Mouse (Mus musculus) left cerebral cortex, postnatal 25 days (tissue): ENCODE measurements around the gene Ptger3. TPM values are rescaled to one million over a fixed set of nuclear protein-coding genes. Genes with fewer than 3 reads are reported as not detected.

ENCODE experiments used
- DNase-seq, 2 experiments: peaks; one replicate each; pipeline ENCODE4 v3.0.0; 2022; ENCODE audit warnings: low spot score in 2 of 2, mixed read lengths in 1 of 2
- intact Hi-C: fragments of 180-260 bp; cut with DNase I; formaldehyde crosslinking; loops from one replicate; pipeline ENCODE4 v1.15.1; 2025
- total RNA-seq, 2 experiments: library from RNA; stranded (reverse); gene quantifications; 2 replicates each; pipeline ENCODE4 v1.2.3; 2021

Ptger3 gene
- total RNA-seq, 2 experiments from 2014 or later, result 4.5 to 4.6 TPM

- intact Hi-C loops, result no loop called here
- DNase-seq, result no peak
Measured at GRCm38 (mm10) chr3:157580299-157580698, 13.6 kb downstream of the Ptger3 start.

- intact Hi-C loops, result no loop called here
- DNase-seq, result no peak
Measured at GRCm38 (mm10) chr3:157581755-157582154, 15.1 kb downstream of the Ptger3 start.

GRCm38 (mm10) chr3:157582626-157583405, 16.1 kb downstream of the Ptger3 start:
- intact Hi-C loops, result no loop called here
- no peak for DNase-seq

DNA sequence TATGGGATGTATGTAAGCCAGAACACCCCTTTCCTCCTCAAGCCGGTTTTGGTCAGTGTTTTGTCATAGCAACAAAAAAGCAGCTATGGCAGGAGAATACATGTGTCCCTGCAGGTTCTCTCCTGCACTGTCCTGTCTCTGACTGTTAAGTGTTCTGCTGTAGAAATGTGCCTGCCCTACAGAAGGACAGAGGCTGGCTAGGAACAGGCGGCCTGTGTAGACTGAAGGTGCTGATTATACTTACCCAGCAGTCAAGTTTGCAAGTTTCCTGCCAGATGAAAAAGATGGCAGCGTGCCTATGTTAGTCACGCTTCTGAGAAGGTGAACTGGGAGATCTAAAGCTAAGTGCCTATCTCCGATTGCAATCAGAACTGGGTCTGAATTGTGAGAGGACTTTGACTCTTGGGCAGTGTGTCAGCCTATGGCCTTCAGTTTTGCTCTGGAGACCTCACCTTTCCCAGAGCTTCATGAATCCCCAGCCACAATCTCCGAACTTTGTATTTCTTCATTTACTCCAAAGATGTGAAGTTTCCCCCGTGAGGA, 31.2 kb downstream of the Ptger3 start:
- intact Hi-C loops, result no loop called here

GRCm38 (mm10) chr3:157604684-157605410, 38.2 kb downstream of the Ptger3 start:
- intact Hi-C loops, result no loop called here
- DNase-seq, result peak in 1 of 2 experiments; percentile 7

More for the DNA sequence above, 31.2 kb downstream of the Ptger3 start:
- DNase-seq, result peak in 1 of 2 experiments; percentile 20

GRCm38 (mm10) chr3:157605411-157605740, 38.7 kb downstream of the Ptger3 start:
- intact Hi-C loops, result no loop called here

DNA sequence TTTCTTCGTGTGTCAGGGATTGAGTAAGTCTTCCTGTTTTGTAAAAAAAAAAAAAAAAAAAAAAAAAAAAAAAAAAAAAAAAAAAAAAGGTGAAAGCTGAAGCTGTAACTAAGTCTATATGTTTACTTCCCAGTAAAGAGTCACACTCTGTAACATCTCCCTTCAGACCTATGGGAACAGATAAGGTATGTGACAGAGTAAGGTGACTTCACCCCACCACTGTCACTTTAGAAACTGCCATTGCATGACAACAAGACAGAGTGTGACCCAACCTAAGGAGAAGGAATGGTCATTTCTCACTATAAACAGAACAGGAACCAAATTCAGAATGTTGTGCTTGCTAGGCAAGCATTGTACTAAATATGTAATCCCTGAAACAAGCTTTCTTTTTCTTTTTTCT, 46.9 kb downstream of the Ptger3 start:
- DNase-seq, result no peak
- intact Hi-C loops, result no loop called here

More at GRCm38 (mm10) chr3:157605411-157605740, 38.7 kb downstream of the Ptger3 start:
- no peak for DNase-seq

DNA sequence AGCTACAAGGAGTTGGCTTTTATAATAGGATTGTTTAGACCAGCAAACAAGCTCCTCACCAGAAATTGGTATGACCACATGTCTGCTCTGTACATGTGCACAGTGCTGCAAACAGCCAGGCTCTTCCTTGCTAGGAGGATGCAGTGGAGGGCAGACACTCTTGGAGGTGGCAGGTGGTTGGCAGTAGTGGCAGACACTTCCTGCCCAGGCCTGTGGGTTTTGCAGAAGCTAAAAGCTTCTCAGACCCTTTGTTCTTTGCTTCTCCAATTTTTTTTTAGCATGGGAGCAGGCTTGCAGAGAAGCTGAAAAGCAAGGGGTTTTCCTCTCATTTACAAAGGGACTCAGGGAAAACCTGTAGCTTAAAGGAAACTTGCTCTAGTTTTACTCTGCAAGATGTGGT, 50.3 kb downstream of the Ptger3 start:
- DNase-seq, result peak in 1 of 2 experiments; percentile 14
- intact Hi-C loops, result no loop called here

DNA sequence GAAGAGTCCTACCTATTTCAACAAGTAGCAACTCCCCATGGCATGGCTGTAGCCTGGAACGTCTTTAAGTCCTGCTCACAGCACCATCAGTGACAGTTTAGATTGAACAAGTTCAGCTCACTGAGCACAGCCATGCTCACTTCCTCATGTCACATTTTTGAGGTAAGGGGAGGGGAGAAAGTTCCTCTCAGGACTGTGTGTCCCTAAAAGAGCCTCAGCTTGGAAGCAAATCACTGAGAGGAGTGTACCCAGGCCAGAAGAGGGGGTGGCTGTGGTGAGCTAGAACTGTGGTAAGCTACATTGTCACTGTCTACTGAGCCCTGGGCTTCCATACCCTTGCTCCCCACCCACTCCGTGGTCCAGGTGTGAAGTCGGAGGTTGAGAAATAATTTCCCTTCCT, 60.7 kb downstream of the Ptger3 start:
- DNase-seq, result no peak
- intact Hi-C loops, result no loop called here

DNA sequence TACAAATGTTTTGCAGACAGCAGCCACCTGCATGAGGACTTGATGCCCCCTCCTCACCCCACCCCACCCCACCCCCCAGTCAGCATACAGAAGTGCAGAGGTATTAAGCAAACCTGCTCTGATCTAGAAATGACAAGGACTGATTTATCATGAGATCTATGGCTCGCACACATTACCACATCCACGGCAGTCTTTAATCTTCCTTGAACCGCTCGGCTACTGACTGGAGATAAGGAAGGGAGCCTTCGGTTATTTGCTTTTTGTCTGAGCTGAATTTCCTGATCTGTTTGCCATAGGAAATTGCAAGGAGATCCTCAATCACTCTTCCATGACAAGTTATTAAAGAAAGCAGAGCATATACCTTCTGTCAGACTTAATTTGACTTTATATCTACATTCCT, 64.0 kb downstream of the Ptger3 start:
- intact Hi-C loops, result no loop called here
- no peak for DNase-seq

- no peak for DNase-seq
- intact Hi-C loops, result no loop called here
Measured at GRCm38 (mm10) chr3:157631383-157631782, 64.7 kb downstream of the Ptger3 start.

DNA sequence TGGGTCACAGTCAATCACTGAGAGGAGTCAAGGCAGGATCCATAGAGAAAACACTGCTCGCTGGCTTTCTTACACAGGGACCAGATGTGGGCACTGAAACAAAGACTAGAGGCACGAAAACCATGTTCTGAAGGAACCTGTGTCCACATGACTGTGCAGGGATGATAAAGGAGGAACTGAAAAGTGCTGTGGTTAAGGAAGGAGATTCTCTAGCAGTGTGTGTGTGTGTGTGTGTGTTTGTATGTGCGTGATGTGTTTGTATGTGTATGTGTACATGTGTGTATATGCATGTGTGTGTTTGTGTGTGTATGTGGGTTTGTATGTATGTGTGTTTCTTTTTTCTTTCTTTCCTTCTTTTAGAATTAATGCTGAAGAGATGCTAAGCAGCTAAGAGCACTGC, 67.7 kb downstream of the Ptger3 start:
- intact Hi-C loops, result no loop called here
- DNase-seq, result no peak

GRCm38 (mm10) chr3:157635713-157636112, 69.0 kb downstream of the Ptger3 start:
- intact Hi-C loops, result loop anchor here (2.0 kb wide), 1 partner anchor 69 kb away; the partner anchor contains the start of gene Ptger3
- DNase-seq, result no peak

GRCm38 (mm10) chr3:157636887-157637286, 70.2 kb downstream of the Ptger3 start:
- no peak for DNase-seq
- intact Hi-C loops, result loop anchor here (2.0 kb wide), 1 partner anchor 70 kb away; the partner anchor contains the start of gene Ptger3

DNA sequence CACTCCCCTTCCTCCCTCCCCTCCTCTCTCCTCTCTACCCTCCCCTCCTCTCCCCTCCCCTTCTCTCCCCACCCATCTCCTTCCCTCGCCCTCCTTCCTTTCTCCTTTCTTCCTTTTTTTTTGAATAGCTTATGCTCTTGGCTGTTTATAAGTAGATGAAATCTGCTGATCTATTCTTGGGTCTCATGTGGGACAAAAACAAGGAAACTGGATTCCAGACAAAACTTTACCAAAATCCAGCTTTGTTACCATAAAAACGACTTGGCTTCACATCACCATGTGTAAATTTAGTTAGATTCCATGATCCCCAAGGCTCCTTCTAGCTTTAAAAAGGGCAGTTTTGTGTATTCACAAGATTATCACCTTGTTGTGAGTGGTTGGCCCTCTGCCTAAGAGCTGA, 70.6 kb downstream of the Ptger3 start:
- intact Hi-C loops, result loop anchor here (2.0 kb wide), 1 partner anchor 71 kb away; the partner anchor contains the start of gene Ptger3

DNA sequence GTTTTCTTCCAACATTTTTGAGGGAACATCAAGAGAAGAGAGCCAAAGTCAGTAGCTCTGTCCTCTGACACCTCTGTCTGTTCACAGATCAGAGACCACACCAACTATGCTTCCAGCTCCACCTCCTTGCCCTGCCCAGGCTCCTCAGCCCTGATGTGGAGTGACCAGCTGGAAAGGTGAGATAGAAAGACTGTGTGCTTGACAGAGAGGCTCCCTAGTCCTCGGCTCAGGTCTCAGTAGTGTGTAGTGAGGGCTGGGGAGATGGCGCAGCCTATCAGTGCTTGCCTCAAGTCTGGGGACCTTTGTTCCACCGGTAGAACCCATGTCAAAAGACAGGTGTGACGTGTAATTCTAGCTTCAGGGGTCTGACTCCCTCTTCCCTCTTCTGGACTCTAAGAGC, 74.9 kb downstream of the Ptger3 start:
- DNase-seq, result no peak
- intact Hi-C loops, result no loop called here

More for the DNA sequence above, 70.6 kb downstream of the Ptger3 start:
- peak in 1 of 2 experiments; percentile 23 for DNase-seq

GRCm38 (mm10) chr3:157661622-157662021, 94.9 kb downstream of the Ptger3 start:
- intact Hi-C loops, result no loop called here
- DNase-seq, result no peak

DNA sequence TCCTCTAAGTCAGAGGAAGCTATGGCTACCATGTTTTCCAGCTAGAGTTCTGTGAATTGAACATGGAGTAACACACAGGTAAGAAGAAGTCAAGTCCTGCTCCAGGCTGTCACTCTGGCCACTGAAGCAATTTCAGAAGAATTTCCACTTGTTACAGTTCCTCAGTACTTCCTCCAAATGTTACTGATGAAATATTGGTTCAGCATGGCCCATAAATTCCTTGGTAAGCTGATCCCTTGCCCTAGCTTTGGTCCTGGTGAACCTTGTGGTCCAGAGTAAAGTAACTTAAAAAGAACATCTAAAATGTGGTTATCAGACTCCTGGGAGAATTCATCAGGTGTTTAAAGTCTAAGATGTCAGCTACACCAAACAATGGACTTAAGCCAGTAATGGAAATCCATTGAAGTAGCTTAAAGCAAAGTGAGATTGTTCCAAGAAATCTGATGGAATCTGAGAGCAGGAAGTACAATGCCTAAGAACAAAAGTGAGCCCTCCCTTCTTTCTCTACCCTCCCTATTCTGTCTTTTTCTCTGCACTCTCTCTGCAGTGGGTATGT, 97.9 kb downstream of the Ptger3 start:
- intact Hi-C loops, result no loop called here
- DNase-seq, result no peak

DNA sequence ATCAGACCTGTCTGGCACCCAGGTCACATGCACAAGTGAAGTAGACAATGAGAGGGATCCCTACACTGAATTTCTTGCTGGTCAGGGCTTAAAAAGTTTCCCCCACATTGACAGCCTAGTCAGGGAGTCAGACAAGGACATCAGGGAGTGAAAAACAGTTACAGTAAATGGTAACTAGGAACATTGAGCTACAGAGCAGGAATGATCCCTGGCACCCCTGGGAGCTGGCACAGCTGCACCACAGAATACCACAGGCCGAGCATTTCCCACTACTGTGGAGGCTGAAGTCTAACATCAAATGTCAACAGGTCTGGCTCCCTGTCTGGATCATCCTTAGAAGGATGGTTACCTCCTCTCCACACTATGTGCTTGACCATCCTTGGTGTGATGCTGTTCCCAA, 98.8 kb downstream of the Ptger3 start:
- DNase-seq, result no peak
- intact Hi-C loops, result no loop called here

DNA sequence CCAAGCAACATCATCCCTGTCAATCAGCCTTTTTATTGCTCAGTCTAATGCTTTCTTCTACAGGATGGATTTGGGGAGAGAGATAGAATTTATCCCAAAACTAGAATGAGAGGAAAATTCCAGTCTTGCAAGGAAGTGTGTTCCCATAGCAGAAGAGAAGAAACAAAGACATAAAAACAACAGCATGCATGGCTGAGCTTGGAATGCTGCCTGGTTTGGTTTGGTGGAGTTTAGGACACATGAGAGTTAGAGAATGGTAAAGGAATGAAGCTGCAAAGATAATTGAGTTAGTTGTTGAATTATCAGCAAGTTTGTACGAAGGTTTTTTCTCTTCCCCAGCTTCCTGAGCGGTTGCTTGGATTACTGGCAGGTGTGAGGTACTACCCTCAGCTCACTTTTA, 99.5 kb downstream of the Ptger3 start:
- intact Hi-C loops, result no loop called here
- no peak for DNase-seq
